Mouse (Mus musculus) testis, adult 2 months (tissue): ENCODE data around the gene Ppp1r12a.

Source experiments
- CTCF ChIP-seq: fragments of 200-500 bp; IDR thresholded peaks from 2 replicates; pipeline ENCODE4 v1.5.1; 2012; ENCODE audit warnings: low read depth, mild to moderate bottlenecking, inconsistent platforms, low read length, moderate library complexity; ENCODE audit not compliant: control insufficient read depth, insufficient read depth, insufficient replicate concordance
- POLR2A ChIP-seq: fragments of 200-500 bp; IDR thresholded peaks from 2 replicates; pipeline ENCODE4 v1.6.1; 2012; ENCODE audit warnings: low read depth, mild to moderate bottlenecking, inconsistent platforms, low read length, moderate library complexity; ENCODE audit not compliant: control insufficient read depth

DNA sequence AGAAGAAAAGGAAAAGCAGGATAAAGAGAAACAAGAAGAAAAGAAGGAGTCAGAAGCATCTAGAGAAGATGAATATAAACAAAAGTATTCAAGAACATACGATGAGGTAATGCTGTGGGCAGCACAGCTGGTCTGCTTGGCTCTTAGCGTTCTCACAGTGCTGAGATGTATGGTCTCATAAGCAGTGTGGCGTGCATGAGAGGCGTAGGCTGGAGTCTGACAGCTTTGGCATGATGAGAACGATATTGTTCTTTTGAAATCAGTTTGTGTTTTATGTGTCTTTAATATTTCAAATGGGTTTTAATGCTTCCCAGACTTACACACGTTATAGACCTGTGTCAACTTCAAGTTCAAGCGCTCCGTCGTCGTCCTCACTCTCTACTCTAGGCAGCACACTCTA is 98.9 kb downstream of the Ppp1r12a start:
- TF ChIP-seq CTCF (no peak), POLR2A (no peak)
